Mouse (Mus musculus) layer of hippocampus, adult 9-10 months (tissue): Measurements from ENCODE around the gene Olfr10.
"Not testable (repeated sequence)": the region's sequence is repeated elsewhere in the genome, so short reads cannot be mapped to it uniquely, and the experiment has no call there.

ENCODE experiments used
- DNase-seq: peaks from one replicate; pipeline ENCODE4 v3.0.0; 2022; ENCODE audit warnings: low spot score

Gene Olfr10

GRCm38 (mm10) chr11:49304441-49304840 is at the start of gene Olfr10:
TSS of gene Olfr10 (plus strand) at chr11:49304741.
- no peak for DNase-seq

GRCm38 (mm10) chr11:49259296-49259695 is 45.2 kb upstream of the Olfr10 start:
- DNase-seq = no peak

- no peak for DNase-seq
Observed at GRCm38 (mm10) chr11:49259829-49260228, 44.7 kb upstream of the Olfr10 start.

DNA sequence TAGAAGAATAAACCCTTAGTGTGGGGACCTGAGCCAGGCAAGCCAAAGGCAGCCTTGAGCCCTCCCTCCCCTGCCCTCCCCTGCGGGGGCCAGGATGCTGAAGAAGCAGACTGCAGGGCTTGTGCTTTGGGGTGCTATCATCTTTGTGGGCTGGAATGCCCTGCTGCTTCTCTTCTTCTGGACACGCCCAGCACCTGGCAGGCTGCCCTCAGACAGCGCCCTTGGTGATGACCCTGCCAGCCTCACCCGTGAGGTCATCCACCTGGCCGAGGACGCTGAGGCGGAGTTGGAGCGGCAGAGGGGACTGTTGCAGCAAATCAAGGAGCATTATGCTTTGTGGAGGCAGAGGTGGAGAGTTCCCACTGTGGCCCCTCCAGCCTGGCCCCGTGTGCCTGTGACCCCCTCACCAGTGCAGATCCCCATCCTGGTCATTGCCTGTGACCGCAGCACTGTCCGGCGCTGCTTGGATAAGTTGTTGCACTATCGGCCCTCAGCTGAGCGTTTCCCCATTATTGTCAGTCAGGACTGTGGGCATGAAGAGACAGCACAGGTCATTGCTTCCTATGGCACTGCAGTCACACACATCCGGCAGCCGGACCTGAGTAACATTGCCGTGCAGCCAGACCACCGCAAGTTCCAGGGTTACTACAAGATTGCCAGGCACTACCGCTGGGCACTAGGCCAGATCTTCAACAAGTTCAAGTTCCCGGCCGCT is 43.8 kb upstream of the Olfr10 start:
- DNase-seq = no peak

GRCm38 (mm10) chr11:49261313-49261855 is 43.2 kb upstream of the Olfr10 start:
- no peak for DNase-seq

- no peak for DNase-seq
Observed at GRCm38 (mm10) chr11:49262286-49262685, 42.3 kb upstream of the Olfr10 start.

GRCm38 (mm10) chr11:49263149-49263548 is 41.4 kb upstream of the Olfr10 start:
- no peak for DNase-seq

DNA sequence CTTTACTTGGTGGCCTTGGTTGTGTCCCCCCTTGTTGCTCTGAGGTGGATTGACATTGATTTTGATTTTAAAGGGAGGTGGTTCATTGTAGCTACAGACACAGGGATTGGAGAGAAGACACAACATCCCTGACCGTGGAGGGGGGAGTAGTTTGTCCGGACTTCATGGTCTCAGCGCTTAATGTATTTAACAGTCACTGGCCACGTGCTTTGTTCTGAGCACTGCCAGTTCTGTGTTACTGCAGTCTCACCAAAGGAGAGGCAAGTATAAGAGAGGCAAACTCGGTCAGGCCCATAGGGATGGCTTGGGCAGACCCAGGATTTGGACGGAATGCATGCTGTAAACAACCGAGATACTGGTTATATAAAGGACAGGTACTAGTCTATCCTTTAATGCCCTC is 40.5 kb upstream of the Olfr10 start:
- DNase-seq = no peak

DNA sequence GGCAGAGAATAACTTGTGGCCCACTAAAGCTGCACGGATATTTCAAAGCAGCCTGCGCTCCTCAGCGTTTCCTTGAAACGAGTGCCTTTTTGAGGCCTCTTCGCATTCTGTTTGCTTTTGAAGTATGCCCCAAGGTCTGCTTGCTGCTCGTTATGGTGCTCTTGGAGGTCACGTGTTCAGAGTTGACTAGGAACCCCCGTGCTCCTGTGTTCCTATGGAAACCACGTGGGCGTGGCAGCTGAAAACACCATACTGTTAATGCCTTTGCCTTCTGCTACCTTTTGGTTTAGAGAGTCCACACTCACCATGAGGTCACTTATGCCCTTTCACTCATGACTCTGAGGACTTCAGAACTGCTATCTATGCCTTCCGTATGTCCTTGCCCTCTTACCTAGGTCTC is 39.9 kb upstream of the Olfr10 start:
- no peak for DNase-seq

DNA sequence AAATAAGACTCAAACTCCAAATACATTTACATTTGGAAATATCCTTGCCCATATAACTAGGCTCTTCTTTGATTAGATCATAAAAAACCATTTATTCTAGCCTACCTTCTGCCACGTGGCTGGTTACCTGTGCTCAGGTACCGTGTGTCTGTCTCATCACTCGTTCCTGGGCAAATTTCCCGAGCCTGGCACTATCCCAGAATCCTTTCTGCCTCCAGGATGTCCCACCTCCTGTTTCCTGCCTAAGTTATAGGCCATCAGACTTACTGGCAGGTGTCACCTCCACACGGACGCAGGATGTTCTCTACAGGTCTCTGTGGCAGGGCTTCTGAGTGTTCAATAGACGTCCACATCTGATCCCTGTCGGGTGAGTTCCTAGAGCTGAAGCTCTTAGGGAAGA is 39.4 kb upstream of the Olfr10 start:
- DNase-seq = no peak

- DNase-seq = no peak
Observed at GRCm38 (mm10) chr11:49266671-49267070, 37.9 kb upstream of the Olfr10 start.

DNA sequence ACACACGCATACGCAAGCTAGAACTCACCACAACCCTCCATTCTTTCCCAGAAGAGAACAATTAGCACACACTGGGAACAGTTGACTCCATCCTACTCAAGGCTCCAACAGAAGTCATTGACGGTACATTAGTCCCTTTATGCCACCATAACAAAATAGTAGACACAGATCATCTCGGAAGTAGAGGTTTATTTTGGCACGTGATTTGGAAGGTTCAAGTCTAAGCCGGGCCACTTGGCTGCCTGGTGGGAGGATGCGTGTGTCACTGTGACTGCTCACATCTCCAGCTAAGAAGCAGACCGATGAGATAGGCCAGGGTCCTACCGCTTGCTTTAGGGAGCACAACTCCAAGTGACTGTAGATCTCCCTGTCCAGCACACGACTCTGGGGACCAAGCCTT is 37.2 kb upstream of the Olfr10 start:
- no peak for DNase-seq

GRCm38 (mm10) chr11:49267970-49268579 is 36.5 kb upstream of the Olfr10 start:
- no peak for DNase-seq

DNA sequence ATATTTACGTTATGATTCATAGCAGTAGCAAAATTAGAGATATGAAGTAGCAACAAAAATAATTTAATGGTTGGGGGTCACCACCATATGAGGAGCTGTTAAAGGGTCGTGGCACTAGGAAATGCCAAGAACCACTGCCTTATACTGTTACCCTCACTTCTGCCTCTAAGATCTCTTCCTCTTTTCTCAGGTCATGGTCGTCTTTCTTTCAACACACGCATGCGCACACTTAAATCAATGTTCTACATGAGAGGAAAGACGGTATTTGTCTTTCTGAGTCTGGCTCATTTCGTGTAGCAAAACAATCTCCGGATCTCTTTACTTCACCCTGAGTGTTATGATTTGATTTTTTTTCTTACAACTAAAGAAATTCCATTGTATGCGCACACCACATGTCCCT is 34.8 kb upstream of the Olfr10 start:
- no peak for DNase-seq

GRCm38 (mm10) chr11:49270368-49270767 is 34.2 kb upstream of the Olfr10 start:
- DNase-seq = no peak

GRCm38 (mm10) chr11:49271334-49271733 is 33.2 kb upstream of the Olfr10 start:
- DNase-seq = peak; percentile 55

- DNase-seq = no peak
Observed at GRCm38 (mm10) chr11:49273834-49274519, 30.6 kb upstream of the Olfr10 start.

DNA sequence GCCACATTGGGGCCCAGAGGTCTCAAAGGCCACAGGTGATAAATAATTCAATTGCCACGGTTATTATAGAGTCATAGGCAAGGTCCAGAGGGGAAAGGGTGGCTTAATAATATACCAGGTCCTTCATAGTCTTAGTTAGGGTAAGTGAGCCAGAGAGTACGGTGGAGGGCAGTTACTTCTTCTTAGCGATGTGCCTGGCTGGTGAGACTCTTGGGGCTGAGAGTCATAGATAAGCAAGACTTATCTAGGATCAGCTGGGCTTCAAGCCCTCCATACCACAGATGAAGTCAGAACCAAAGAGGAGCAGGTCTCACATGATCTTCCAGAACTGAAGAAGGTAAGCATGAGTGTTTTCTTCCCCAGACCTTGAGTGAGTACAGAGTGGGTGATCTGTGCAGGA is 26.3 kb upstream of the Olfr10 start, which contains the start of gene Olfr1393:
Gene Olfr1393 (plus strand): TSS at position 83 of the 400 bp plus-strand sequence.
- DNase-seq = no peak

GRCm38 (mm10) chr11:49284982-49285381 is 19.6 kb upstream of the Olfr10 start, which contains the start of gene Olfr1392:
TSS of gene Olfr1392 (plus strand) at chr11:49285282.
- not testable (repeated sequence) for DNase-seq

- no peak for DNase-seq
Observed at GRCm38 (mm10) chr11:49287251-49287650, 17.3 kb upstream of the Olfr10 start.

GRCm38 (mm10) chr11:49292777-49293176 is 11.8 kb upstream of the Olfr10 start:
- DNase-seq = peak; percentile 33

DNA sequence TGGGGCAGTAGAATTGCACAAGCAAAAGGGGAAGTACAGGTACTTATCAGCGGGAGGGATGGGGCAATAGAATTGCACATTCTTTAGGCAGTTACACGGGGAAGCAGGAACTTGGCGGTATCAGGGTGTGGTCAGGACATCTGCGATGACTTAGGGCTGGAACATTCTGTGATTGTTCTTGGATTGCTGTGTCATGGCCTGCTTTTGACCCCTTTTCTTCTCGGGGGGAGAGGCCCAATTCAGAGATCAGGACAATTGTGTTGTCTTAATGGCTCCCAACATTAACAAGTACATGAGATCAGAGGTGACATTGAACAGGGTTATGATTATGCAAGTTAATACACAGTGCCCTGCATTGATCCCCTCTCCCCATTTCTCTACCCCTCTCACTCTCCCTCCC is 4.0 kb downstream of the Olfr10 start:
- DNase-seq = not testable (repeated sequence)

DNA sequence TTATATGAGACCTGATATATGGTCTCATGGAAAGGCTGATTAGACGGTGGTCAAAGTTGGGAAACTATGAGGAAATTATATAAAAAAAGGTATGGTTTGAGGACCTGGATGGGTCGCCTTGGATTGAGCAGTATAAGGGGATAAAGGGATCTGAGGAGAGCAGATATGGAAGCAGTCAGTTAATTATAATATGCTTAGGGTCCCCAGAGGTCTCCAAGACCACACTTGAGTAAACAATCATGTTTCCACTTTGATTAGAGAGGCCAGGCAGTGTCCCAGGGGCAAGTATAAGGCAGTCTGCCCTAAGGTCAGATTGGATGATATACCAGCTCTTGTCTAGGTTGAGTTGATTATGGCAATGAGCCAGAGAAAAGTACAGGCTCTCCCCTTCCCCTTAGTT is 17.9 kb downstream of the Olfr10 start, which contains the start of gene Olfr1391:
Gene Olfr1391 (plus strand): TSS at position 301 of the 400 bp plus-strand sequence.
- no peak for DNase-seq
